Mouse (Mus musculus) testis, adult 2 months (tissue): Measurements from ENCODE around the gene Atf7ip2. TPM values are rescaled to one million over a fixed set of nuclear protein-coding genes. Genes with fewer than 3 reads are reported as not detected.

Experiments used
- H3K27ac ChIP-seq: fragments of 200-500 bp; 2 replicates; pipeline ENCODE4 v1.5.1; 2012; ENCODE audit warnings: low read depth, low read length; ENCODE audit not compliant: control insufficient read depth, insufficient read depth
- H3K27me3 ChIP-seq: fragments of 200-500 bp; 2 replicates; pipeline ENCODE4 v1.6.1; 2012; ENCODE audit warnings: mild to moderate bottlenecking, low read length, moderate library complexity; ENCODE audit not compliant: control insufficient read depth, insufficient read depth
- H3K36me3 ChIP-seq: fragments of 200-500 bp; 2 replicates; pipeline ENCODE4 v1.6.1; 2012; ENCODE audit warnings: mild to moderate bottlenecking, low read length; ENCODE audit not compliant: control insufficient read depth, insufficient read depth
- H3K4me1 ChIP-seq: fragments of 200-500 bp; 2 replicates; pipeline ENCODE4 v1.6.1; 2012; ENCODE audit warnings: low read length; ENCODE audit not compliant: control insufficient read depth, insufficient read depth
- H3K4me3 ChIP-seq: fragments of 200-500 bp; 2 replicates; pipeline ENCODE4 v1.5.1; 2012; ENCODE audit warnings: low read depth, mild to moderate bottlenecking, low read length, moderate library complexity, mixed read lengths; ENCODE audit not compliant: control insufficient read depth
- CTCF ChIP-seq: fragments of 200-500 bp; IDR thresholded peaks from 2 replicates; pipeline ENCODE4 v1.5.1; 2012; ENCODE audit warnings: low read depth, mild to moderate bottlenecking, inconsistent platforms, low read length, moderate library complexity; ENCODE audit not compliant: control insufficient read depth, insufficient read depth, insufficient replicate concordance
- POLR2A ChIP-seq: fragments of 200-500 bp; IDR thresholded peaks from 2 replicates; pipeline ENCODE4 v1.6.1; 2012; ENCODE audit warnings: low read depth, mild to moderate bottlenecking, inconsistent platforms, low read length, moderate library complexity; ENCODE audit not compliant: control insufficient read depth
- polyA plus RNA-seq: library from polyadenylated mRNA; depleted of rRNA; stranded (reverse); fragments of >200 nt; gene quantifications from 2 replicates; pipeline ENCODE4 v1.2.3, GENCODE M21; 2012; rRNA removed

Atf7ip2 gene
- polyA plus RNA-seq, 1 experiment, result 8.2 TPM

- no peak overlapping the region for H3K4me3 ChIP-seq
- H3K27ac ChIP-seq, result no peak overlapping the region
- no peaks in the 10 kb centered on the region for H3K27me3 ChIP-seq
- no peaks in the 10 kb centered on the region for H3K36me3 ChIP-seq
- no peaks in the 10 kb centered on the region; the same call in 1 of the 2 replicates for H3K4me1 ChIP-seq
- no peak for TF ChIP-seq POLR2A
- TF ChIP-seq CTCF, result no peak
These were observed 108.0 kb downstream of the Atf7ip2 start for GRCm38 (mm10) chr16:10300231-10301186.

Other genes with a start within 250 kb of the Atf7ip2 start
- 0.27 and 0.34 TPM in 2 replicates for gene Grin2a, start 197.2 kb upstream of the Atf7ip2 start, polyA plus RNA-seq
- 325 and 332 TPM in 2 replicates for gene Rpl39l, start 22.5 kb upstream of the Atf7ip2 start, polyA plus RNA-seq
- gene Emp2, start 121.3 kb downstream of the Atf7ip2 start, polyA plus RNA-seq, result 1.7 and 2.8 TPM in 2 replicates
- 224 and 226 TPM in 2 replicates for gene Tekt5, start 202.8 kb downstream of the Atf7ip2 start, polyA plus RNA-seq
- gene Nubp1, start 219.2 kb downstream of the Atf7ip2 start, polyA plus RNA-seq, result 19.0 and 20.6 TPM in 2 replicates